Mouse (Mus musculus): ENCODE results near the gene Lamp1. TPM values are rescaled to one million over a fixed set of nuclear protein-coding genes. Genes with fewer than 3 reads are reported as not detected.

The Lamp1 gene
- polyA plus RNA-seq (2012; rRNA removed) = 141 and 205 TPM in 2 replicates

DNA sequence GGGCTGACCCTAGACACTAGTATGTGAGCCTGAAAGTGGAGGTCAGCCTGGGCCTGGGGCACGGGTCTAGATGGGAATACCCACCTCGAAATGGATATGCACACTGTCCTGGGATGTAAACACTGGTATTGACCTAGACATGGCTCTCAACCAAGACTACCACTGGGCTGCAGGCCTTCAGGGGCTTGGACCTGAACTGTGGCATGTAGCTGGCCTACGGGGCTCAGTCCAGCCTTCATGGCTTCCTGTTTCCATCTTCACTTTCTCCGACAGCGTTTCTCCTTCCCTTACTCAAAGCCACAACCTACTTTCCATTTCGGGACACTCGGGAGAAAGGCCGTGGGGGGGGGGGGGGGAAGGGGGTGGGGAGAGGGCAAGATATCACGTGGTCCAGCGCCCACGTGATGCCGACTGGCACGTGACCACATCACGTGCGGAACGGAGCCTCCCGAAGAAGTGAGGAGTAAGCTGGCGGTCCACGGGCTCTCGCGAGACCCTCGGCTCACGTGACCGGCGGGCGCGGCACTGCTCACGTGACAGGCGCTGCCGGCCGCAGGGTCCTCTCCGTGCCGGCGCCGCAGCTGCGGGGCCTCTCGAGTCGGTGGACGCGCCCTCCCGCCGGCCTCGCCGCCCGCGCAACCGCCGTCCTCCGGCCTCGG lies at the start of gene Lamp1:
Lamp1 (plus strand) TSS at position 444 of the 659 bp plus-strand sequence.

GRCm38 (mm10) chr8:13200301-13201012 lies 41.5 kb downstream of the Lamp1 start, which contains the start of gene Grtp1:
Gene Grtp1, minus strand, starts transcription at chr8:13200620.

Other genes starting within 250 kb of the Lamp1 start
- 0.46 and 0.48 TPM in 2 replicates for gene F7, start 133.1 kb upstream of the Lamp1 start, polyA plus RNA-seq (2012; rRNA removed)
- 1.9 and 5.1 TPM in 2 replicates for gene F10, start 121.9 kb upstream of the Lamp1 start, polyA plus RNA-seq (2012; rRNA removed)
- gene Proz, start 98.2 kb upstream of the Lamp1 start, polyA plus RNA-seq (2012; rRNA removed) = 0.77 and 0.85 TPM in 2 replicates
- gene Pcid2, start 53.7 kb upstream of the Lamp1 start, polyA plus RNA-seq (2012; rRNA removed) = 36.8 and 51.0 TPM in 2 replicates
- 71.5 and 76.7 TPM in 2 replicates for gene Cul4a, start 53.5 kb upstream of the Lamp1 start, polyA plus RNA-seq (2012; rRNA removed)
- 11.9 and 19.5 TPM in 2 replicates for gene Grtp1, start 41.5 kb downstream of the Lamp1 start, polyA plus RNA-seq (2012; rRNA removed)
- gene Adprhl1, start 95.0 kb downstream of the Lamp1 start, polyA plus RNA-seq (2012; rRNA removed) = 1.6 and 1.9 TPM in 2 replicates
- 23.1 and 31.4 TPM in 2 replicates for gene Dcun1d2, start 129.0 kb downstream of the Lamp1 start, polyA plus RNA-seq (2012; rRNA removed)
- 33.5 and 36.8 TPM in 2 replicates for gene Tmco3, start 129.0 kb downstream of the Lamp1 start, polyA plus RNA-seq (2012; rRNA removed)
- 250 and 294 TPM in 2 replicates for gene Tfdp1, start 179.6 kb downstream of the Lamp1 start, polyA plus RNA-seq (2012; rRNA removed)
- not detected in 2 replicates for gene Atp4b, start 237.7 kb downstream of the Lamp1 start, polyA plus RNA-seq (2012; rRNA removed)
- 0.08 and 0.10 TPM in 2 replicates for gene Grk1, start 245.9 kb downstream of the Lamp1 start, polyA plus RNA-seq (2012; rRNA removed)

Data from central nervous system, embryonic 11.5 days (tissue).